Mouse (Mus musculus) heart, postnatal 25 days (tissue): ENCODE results near the gene Efna4. TPM values are rescaled to one million over a fixed set of nuclear protein-coding genes. Genes with fewer than 3 reads are reported as not detected.

Experiments
- DNase-seq: peaks from one replicate; pipeline ENCODE4 v3.0.0; 2022; ENCODE audit warnings: low spot score
- intact Hi-C: fragments of 180-260 bp; cut with DNase I; formaldehyde crosslinking; loops from one replicate; pipeline ENCODE4 v1.15.1; 2025
- total RNA-seq, 2 experiments: library from RNA; stranded (reverse); gene quantifications; 2 replicates each; pipeline ENCODE4 v1.2.3; 2021

The Efna4 gene
- total RNA-seq, 2 experiments from 2014 or later = 0.31 to 0.47 TPM

GRCm38 (mm10) chr3:89292303-89292702 lies 45.5 kb downstream of the Efna4 start:
- intact Hi-C loops = no loop called here
- DNase-seq = no peak

- no peak for DNase-seq
- intact Hi-C loops = no loop called here
Observed at GRCm38 (mm10) chr3:89291874-89292273, 46.0 kb downstream of the Efna4 start.

DNA sequence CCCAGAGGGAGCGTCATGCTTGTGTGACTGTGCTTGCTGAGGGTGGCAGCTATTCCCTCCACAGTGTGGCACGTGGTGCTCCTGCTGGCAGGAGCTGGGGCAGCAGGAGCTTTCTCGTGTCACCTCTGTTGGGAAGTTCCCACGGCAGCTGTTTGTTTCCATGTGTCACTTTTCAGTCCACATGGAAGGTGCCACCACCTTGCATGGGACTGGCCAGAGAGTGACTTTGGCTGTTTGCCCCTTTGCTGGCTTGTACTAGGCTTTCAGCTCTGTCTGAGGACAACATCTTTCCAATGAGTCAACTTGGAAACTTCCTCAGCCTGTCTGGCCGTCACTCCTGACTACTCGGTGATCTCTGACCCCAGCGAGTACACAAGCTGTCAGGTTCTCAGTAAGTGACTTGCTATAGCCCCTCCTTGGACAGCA lies 49.3 kb downstream of the Efna4 start:
- DNase-seq = no peak
- intact Hi-C loops = loop anchor here (2.0 kb wide), 1 partner anchor 16 kb away; no protein-coding TSS in a partner anchor

DNA sequence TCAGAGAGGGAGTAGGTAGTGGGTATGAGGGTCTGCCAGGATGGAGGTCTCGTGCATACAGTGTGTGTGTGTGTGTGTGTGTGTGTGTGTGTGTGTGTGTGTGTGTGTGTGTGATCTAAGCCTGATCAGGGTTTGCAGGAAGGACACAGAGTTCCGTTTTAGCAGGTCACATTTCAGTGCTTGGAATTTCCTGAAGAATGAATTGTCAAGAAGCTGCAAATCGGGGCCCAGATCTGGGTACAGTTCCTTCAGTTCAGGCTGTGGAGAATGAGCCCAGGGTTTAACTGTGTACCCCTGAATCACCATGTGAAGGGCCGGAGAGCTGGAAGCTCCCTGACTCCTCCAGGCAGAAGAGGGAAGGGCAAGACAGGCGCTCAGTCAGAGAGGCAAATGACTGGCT lies 50.5 kb downstream of the Efna4 start:
- DNase-seq = no peak
- intact Hi-C loops = no loop called here

DNA sequence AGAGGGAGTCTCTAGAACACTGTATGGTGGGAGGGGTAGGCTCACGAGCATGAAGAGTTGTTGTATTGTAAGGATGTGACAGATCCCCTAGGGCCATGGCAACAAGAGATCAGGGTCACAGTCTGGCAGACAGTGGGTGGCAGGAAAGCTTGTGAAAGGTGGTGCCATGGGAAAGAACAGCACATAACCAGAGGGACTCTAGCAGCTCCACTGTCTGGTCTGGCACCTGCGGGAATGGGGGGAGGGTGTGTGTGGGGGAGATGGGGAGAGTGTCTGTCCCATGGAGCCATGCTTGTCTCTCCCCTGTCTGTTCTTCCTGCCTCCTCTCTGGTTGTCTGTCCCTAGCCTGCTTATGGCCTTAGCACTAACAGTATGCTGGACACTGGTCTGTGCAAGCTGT lies 52.3 kb downstream of the Efna4 start:
- intact Hi-C loops = no loop called here
- no peak for DNase-seq

GRCm38 (mm10) chr3:89284261-89284660 lies 53.6 kb downstream of the Efna4 start:
- intact Hi-C loops = no loop called here

More at GRCm38 (mm10) chr3:89284261-89284660, 53.6 kb downstream of the Efna4 start:
- no peak for DNase-seq

Other genes starting within 250 kb of the Efna4 start
- gene Rusc1, start 244.7 kb downstream of the Efna4 start, total RNA-seq = 10 to 100 TPM; 20.0 to 22.5 TPM
- not detected for gene Gm43738, start 236.9 kb downstream of the Efna4 start, total RNA-seq
- 10 to 100 TPM; 20.7 to 22.3 TPM for gene Fdps, start 236.1 kb downstream of the Efna4 start, total RNA-seq
- gene Pklr, start 201.9 kb downstream of the Efna4 start, total RNA-seq = not detected
- gene Hcn3, start 177.8 kb downstream of the Efna4 start, total RNA-seq = under 1 TPM; 0.16 to 0.61 TPM
- gene Clk2, start 173.2 kb downstream of the Efna4 start, total RNA-seq = 10 to 100 TPM; 18.1 to 18.7 TPM
- gene Scamp3, start 160.6 kb downstream of the Efna4 start, total RNA-seq = 10 to 100 TPM; 48.9 to 50.2 TPM
- 1 to 10 TPM; 5.2 to 5.7 TPM for gene Fam189b, start 154.9 kb downstream of the Efna4 start, total RNA-seq
- 10 to 100 TPM; 18.2 to 20.9 TPM for gene Gba, start 135.1 kb downstream of the Efna4 start, total RNA-seq
- 1 to 10 TPM; 6.1 to 7.2 TPM for gene Thbs3, start 122.8 kb downstream of the Efna4 start, total RNA-seq
- gene Mtx1, start 110.9 kb downstream of the Efna4 start, total RNA-seq = 10 to 100 TPM; 62.3 to 62.6 TPM
- under 1 TPM; 0.22 to 0.39 TPM for gene Muc1, start 109.0 kb downstream of the Efna4 start, total RNA-seq
- 10 to 100 TPM; 73.5 to 87.6 TPM for gene Krtcap2, start 92.1 kb downstream of the Efna4 start, total RNA-seq
- gene Trim46, start 91.7 kb downstream of the Efna4 start, total RNA-seq = under 1 TPM; 0.47 to 0.59 TPM
- gene Dpm3, start 78.7 kb downstream of the Efna4 start, total RNA-seq = 10 to 100 TPM; 51.7 to 53.9 TPM
- gene Slc50a1, start 67.5 kb downstream of the Efna4 start, total RNA-seq = 10 to 100 TPM; 21.0 TPM
- gene Efna1, start 56.9 kb downstream of the Efna4 start, total RNA-seq = 10 to 100 TPM; 29.4 to 33.5 TPM
- under 1 TPM in 1 of 2 experiments, not detected in 1; 0.31 TPM for gene Efna3, start 15.1 kb downstream of the Efna4 start, total RNA-seq
- gene Adam15, start 12.0 kb upstream of the Efna4 start, total RNA-seq = 10 to 100 TPM; 52.7 to 68.7 TPM
- not detected for gene Dcst2, start 23.9 kb upstream of the Efna4 start, total RNA-seq
- gene Dcst1, start 27.2 kb upstream of the Efna4 start, total RNA-seq = not detected
- gene Zbtb7b, start 56.7 kb upstream of the Efna4 start, total RNA-seq = 10 to 100 TPM; 20.6 to 25.1 TPM
- under 1 TPM; 0.23 to 0.59 TPM for gene Lenep, start 64.8 kb upstream of the Efna4 start, total RNA-seq
- gene Flad1, start 73.8 kb upstream of the Efna4 start, total RNA-seq = 10 to 100 TPM; 57.5 to 60.8 TPM
- 1 to 10 TPM; 4.1 to 4.7 TPM for gene Cks1b, start 80.4 kb upstream of the Efna4 start, total RNA-seq
- 10 to 100 TPM; 35.7 to 35.8 TPM for gene Shc1, start 80.4 kb upstream of the Efna4 start, total RNA-seq
- 10 to 100 TPM; 13.5 to 18.0 TPM for gene Pygo2, start 92.2 kb upstream of the Efna4 start, total RNA-seq
- gene Pbxip1, start 98.7 kb upstream of the Efna4 start, total RNA-seq = 10 to 100 TPM; 49.2 to 56.9 TPM
- 1 to 10 TPM; 7.4 to 8.4 TPM for gene Pmvk, start 116.5 kb upstream of the Efna4 start, total RNA-seq
- gene Kcnn3, start 182.1 kb upstream of the Efna4 start, total RNA-seq = 1 to 10 TPM; 2.3 to 2.8 TPM